Mouse (Mus musculus): ENCODE data around the gene Nfix. TPM values are rescaled to one million over a fixed set of nuclear protein-coding genes. Genes with fewer than 3 reads are reported as not detected.

Nfix gene
- polyA plus RNA-seq, 1 experiment from 2014 or later, result 48.0 TPM

- Histone ChIP-seq H3K4me2 (replicated peaks) (peak overlapping the region; percentile 60), H3K9ac (peak overlapping the region; percentile 63; the same call in 1 of the 2 replicates), H3K27ac (no peak overlapping the region), H3K27me3 (peaks cover 96% of the 10 kb centered on the region), H3K4me3 (0 out of 2 replicates have a peak overlapping the region, but pooled peaks have one; percentile 2), H3K36me3 (peaks cover 4% of the 10 kb centered on the region; the same call in 1 of the 2 replicates), H3K4me1 (peaks cover 100% of the 10 kb centered on the region), H3K9me3 (no peaks in the 10 kb centered on the region)
- no peak for ATAC-seq (ENCODE audit: low FRiP score, low read depth)
- WGBS, result 23% methylated on average over 11 of the region's 11 CpGs
These were observed 16.8 kb downstream of the Nfix start for GRCm38 (mm10) chr8:84783198-84783918.

DNA sequence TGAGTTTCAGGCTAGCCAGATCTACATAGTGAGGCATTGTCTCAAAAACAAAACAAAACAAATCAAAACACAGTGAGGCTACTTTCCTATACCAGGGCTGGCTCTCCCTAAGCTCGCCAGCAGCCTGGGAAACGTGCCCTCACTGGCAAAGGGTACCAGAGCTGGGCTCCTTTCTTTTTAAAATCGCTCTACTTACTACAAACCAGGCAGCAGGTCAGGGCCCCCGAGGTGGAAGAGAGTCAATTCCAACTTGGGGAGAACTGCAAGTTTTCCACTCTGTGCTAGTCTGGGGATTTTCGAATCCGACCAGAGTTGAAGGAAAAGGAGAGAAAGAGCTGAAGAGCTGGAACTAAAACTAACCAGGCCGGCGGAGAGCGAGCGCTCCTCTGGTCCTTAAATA, 17.5 kb downstream of the Nfix start:
- Histone ChIP-seq H3K27me3 (peaks cover 96% of the 10 kb centered on the region), H3K9me3 (no peaks in the 10 kb centered on the region), H3K4me2 (replicated peaks) (peak overlapping the region; percentile 60; the same call in 1 of the 2 replicates), H3K36me3 (peaks cover under 1% of the 10 kb centered on the region; the same call in 1 of the 2 replicates), H3K4me3 (no peak overlapping the region), H3K4me1 (peaks cover 100% of the 10 kb centered on the region), H3K9ac (no peak overlapping the region), H3K27ac (peak overlapping the region; percentile 29; the same call in 1 of the 2 replicates)
- 36% methylated on average over 10 of the region's 10 CpGs for WGBS
- no peak for ATAC-seq (ENCODE audit: low FRiP score, low read depth)

DNA sequence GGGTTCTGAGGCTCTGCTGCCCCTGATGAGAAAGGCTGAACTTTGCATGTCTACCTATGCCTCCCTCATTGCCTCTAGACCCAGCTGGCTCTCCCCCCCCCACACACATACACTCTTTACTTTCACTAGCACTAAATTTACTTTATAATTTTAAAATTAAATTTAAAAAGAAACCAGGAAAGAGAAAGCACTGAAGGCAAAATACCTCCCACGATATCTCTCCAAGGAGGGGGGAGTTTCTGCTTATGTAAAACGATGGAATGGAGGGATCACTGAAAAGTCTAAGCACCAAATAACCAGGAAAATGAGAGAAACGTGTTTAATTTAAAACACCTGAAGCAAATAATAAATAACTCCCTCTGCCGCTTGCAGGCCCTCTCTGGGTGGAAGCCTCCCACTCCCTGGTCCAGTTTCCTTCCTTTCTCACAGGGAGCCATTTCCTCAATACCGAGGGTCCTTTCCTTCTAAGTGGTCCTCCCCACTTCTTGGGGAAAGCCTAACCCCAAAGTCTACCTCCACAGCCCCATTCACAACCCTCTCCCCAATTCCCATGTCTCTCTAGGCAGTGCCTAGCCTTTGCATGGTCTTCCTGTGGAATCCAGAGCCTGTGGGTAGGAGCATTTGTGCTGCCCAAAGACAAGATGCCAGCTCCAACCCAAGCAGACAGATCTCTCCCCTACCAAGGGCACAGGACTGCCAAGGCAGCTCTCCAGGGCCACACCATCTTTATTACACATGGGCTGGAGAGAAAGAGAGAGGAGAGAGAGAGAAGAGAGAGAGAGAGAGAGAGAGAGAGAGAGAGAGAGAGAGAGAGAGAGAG, 18.2 kb downstream of the Nfix start:
- 18% methylated on average over 5 of the region's 5 CpGs for WGBS
- no peak overlapping the region for H3K4me3 ChIP-seq
- H3K36me3 ChIP-seq, result no peaks in the 10 kb centered on the region
- peaks cover 96% of the 10 kb centered on the region for H3K27me3 ChIP-seq
- peak overlapping the region; percentile 53 for H3K9ac ChIP-seq
- peaks cover 99% of the 10 kb centered on the region for H3K4me1 ChIP-seq
- no peaks in the 10 kb centered on the region for H3K9me3 ChIP-seq
- peak overlapping the region; percentile 70; the same call in 1 of the 2 replicates for H3K27ac ChIP-seq
- no peak for ATAC-seq (ENCODE audit: low FRiP score, low read depth)
- peak overlapping the region; percentile 38 for H3K4me2 ChIP-seq (replicated peaks)

DNA sequence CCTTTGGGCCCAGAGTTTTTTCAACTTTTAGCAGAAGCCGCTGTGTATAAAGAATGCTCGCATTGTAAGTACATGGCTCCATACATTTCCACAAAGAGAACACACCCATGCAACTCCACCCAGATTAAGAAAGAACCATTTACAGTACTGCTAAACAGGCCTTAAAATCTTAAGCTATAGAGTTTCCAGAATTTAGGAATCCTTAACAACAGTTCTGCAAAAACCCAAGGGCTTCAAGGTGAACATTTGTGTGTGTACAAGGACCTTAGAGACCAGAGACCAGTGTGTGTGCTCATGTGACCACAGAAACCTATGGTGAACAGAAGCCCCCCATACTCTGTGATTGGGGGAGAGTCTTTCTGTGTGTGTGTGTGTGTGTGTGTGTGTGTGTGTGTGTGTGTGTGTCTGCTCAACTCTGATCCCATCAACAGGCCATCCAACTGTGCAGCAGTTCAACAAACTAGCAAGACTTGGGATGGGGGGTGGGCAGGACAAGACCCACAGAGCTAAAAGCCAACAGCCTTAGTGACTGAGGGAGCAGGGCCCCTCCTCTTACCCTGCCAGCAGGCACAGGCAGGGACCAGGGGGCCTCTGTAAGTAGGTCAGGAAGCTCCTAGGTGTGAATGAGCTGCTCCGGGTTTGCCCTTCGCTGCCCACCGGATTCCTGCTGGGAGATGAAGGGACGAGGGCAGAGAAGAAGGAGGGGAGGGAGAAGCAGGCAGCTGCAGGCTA, 19.0 kb downstream of the Nfix start:
- 18% methylated on average over 6 of the region's 6 CpGs for WGBS
- H3K27me3 ChIP-seq, result peaks cover 96% of the 10 kb centered on the region
- H3K9ac ChIP-seq, result peak overlapping the region; percentile 53
- peak overlapping the region; percentile 38 for H3K4me2 ChIP-seq (replicated peaks)
- peaks cover 99% of the 10 kb centered on the region for H3K4me1 ChIP-seq
- no peaks in the 10 kb centered on the region for H3K36me3 ChIP-seq
- no peaks in the 10 kb centered on the region for H3K9me3 ChIP-seq
- no peak overlapping the region for H3K4me3 ChIP-seq
- peak overlapping the region; percentile 70; the same call in 1 of the 2 replicates for H3K27ac ChIP-seq
- ATAC-seq (ENCODE audit: low FRiP score, low read depth), result no peak

GRCm38 (mm10) chr8:84780225-84780555, 20.0 kb downstream of the Nfix start:
- Histone ChIP-seq H3K9me3 (no peaks in the 10 kb centered on the region), H3K4me3 (peak overlapping the region; percentile 25), H3K9ac (peak overlapping the region; percentile 43; the same call in 1 of the 2 replicates), H3K36me3 (no peaks in the 10 kb centered on the region), H3K27ac (peak overlapping the region; percentile 28; the same call in 1 of the 2 replicates), H3K27me3 (peaks cover 92% of the 10 kb centered on the region), H3K4me1 (peaks cover 99% of the 10 kb centered on the region), H3K4me2 (replicated peaks) (peak overlapping the region; percentile 51)
- WGBS, result 10% methylated on average over 13 of the region's 13 CpGs
- ATAC-seq (ENCODE audit: low FRiP score, low read depth), result no peak

DNA sequence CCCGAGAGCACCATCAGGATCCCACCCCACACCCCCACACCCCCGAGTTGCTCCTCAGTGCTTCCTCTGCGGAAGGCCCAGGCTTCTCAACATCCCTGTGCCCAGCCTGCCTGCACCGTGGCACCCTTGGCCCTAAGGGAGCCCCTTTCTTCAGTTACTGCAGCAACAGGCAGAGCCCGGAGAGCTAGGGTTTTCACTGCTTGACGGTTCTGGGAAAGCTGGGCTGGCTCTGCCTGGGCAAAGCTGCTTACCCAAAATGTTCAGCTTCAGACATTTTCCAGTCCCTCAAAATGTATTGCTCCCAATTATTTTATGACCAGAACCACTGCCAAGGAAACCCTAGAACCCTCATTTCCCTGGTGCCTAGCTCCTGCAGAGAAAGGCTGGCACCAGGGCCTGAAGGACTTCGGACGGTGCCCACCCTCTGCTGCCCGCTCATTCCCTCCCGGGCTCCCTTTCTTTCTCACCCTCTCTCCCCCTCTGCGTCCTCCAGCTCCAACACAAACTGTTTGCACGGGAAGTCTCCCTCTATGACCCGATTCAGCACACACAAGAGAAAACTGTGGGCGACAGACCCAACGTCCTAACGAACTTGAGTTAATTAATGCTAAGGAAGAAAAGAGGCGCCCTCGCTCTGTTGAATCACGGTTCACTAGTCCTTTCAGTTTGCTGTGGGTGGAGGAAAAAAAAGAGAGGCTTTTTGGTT, 20.5 kb downstream of the Nfix start:
- Histone ChIP-seq H3K4me2 (replicated peaks) (peak overlapping the region; percentile 51), H3K27ac (peak overlapping the region; percentile 28; the same call in 1 of the 2 replicates), H3K4me3 (peak overlapping the region; percentile 25), H3K4me1 (peaks cover 99% of the 10 kb centered on the region), H3K9ac (peak overlapping the region; percentile 43), H3K9me3 (no peaks in the 10 kb centered on the region), H3K36me3 (no peaks in the 10 kb centered on the region), H3K27me3 (peaks cover 87% of the 10 kb centered on the region)
- ATAC-seq (ENCODE audit: low FRiP score, low read depth), result no peak
- WGBS, result 16% methylated on average over 19 of the region's 19 CpGs

DNA sequence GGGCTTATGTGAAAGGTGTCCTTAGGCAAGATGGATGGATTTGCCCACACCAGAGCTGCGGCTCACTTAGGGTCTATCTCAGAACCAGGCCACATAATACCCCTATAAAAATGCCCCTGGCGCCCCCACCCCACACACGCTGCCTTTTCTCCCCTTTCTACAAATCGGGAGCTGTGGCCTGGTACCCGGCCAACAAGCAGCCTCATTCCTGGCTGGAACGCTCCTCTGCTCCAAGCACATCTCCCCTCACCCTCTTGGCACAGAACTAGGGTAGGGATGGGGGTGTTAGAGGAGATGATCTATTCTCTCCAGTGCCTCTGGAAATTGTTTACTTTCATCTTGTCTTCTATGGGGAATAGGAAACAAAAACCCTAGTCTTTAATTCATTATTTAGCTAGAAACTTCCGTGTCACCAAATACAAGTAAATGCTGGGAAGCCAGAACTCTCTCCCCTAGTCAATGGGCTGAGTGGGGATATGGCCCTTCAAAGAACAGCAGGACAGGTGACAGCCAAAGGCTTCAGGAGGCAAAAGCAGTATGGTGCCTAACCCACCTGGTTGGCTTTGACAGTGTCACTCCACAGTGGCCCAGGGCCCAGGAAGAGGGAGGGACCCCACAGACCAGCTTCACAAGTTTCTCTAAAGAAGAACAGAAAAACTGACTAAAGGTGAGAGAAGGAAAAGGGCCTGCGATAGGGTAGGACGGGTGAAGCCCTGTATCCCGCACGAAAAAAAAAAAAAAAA, 21.3 kb downstream of the Nfix start:
- Histone ChIP-seq H3K9ac (no peak overlapping the region; the same call in 1 of the 2 replicates), H3K4me3 (no peak overlapping the region), H3K27ac (no peak overlapping the region), H3K4me1 (peaks cover 94% of the 10 kb centered on the region), H3K9me3 (no peaks in the 10 kb centered on the region), H3K27me3 (peaks cover 79% of the 10 kb centered on the region), H3K4me2 (replicated peaks) (peak overlapping the region; percentile 51), H3K36me3 (no peaks in the 10 kb centered on the region)
- 17% methylated on average over 11 of the region's 11 CpGs for WGBS
- ATAC-seq (ENCODE audit: low FRiP score, low read depth), result no peak

DNA sequence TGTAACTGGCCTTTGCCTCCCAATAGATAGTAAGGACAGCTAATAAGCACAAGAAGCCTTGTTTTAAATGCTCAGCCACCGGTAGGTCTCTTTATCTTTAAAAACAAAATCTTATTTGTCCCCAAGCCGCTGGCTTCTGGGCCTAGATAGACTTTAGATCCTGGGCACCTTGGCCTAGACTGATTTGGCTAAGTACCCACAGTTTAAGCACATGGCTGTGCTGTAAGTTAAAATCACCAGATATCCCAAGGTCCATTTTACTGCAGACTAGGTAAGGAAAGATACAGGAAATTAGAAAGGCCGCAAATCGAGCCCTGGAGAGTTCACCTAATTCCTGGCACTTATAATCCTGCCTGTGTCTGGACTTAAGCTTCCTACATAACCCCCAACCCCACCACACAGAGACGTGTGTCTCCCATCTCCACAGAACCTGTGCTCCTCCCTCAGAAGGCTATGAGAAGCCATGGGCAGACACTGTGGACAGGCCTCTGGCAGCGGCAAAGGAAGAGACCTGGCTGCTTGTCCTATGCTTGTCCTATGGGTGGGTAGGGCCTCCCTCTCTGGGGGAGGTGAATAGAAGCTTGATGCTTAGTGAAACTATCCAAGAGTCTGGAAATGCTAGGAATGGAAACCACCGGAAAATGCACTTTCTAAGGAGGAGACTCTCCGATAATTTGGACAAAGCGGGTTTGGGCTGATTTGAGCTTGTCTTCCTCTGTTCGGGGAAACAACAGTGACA, 22.1 kb downstream of the Nfix start:
- Histone ChIP-seq H3K4me2 (replicated peaks) (peak overlapping the region; percentile 51), H3K27me3 (peaks cover 71% of the 10 kb centered on the region), H3K27ac (no peak overlapping the region), H3K4me3 (0 out of 2 replicates have a peak overlapping the region, but pooled peaks have one; percentile 2), H3K9me3 (no peaks in the 10 kb centered on the region), H3K9ac (no peak overlapping the region), H3K4me1 (peaks cover 91% of the 10 kb centered on the region), H3K36me3 (no peaks in the 10 kb centered on the region)
- ATAC-seq (ENCODE audit: low FRiP score, low read depth), result no peak
- 34% methylated on average over 10 of the region's 10 CpGs for WGBS

- no peaks in the 10 kb centered on the region for H3K9me3 ChIP-seq
- no peak overlapping the region for H3K27ac ChIP-seq
- H3K9ac ChIP-seq, result no peak overlapping the region
- H3K4me3 ChIP-seq, result no peak overlapping the region
- H3K4me1 ChIP-seq, result peaks cover 91% of the 10 kb centered on the region
- peaks cover 4% of the 10 kb centered on the region for H3K36me3 ChIP-seq
- no peak for ATAC-seq (ENCODE audit: low FRiP score, low read depth)
- peaks cover 65% of the 10 kb centered on the region for H3K27me3 ChIP-seq
- H3K4me2 ChIP-seq (replicated peaks), result no peak overlapping the region
- WGBS, result 40% methylated on average over 1 of the region's 1 CpGs
These were observed 23.6 kb downstream of the Nfix start for GRCm38 (mm10) chr8:84776569-84776968.

DNA sequence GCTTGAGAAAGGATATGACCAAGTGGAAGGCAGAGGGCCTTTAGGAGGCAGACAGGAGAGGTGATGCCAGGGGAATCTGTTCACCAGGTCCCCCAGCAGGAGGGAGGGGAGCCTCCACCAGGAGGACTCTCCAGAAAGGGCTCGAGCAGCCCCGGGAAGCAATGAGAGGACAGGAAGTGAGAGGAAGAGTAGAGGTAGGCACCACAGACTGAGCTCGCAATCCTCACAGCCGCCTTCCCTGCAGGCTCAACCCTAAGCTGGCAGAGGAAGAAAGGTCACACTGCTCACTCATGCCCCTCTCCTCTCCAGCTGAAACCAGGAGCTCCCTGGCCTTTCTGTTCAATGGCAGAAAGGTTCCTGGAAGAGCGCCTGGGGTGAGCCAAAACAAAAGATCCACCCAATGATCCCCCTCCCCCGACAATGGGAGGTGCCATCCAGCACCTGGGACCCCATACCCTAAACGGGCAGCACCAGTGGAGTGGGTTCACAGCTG, 24.5 kb downstream of the Nfix start:
- H3K4me2 ChIP-seq (replicated peaks), result peak overlapping the region; percentile 68
- peak overlapping the region; percentile 85 for H3K27ac ChIP-seq

More for the DNA sequence above, 24.5 kb downstream of the Nfix start:
- 16% methylated on average over 7 of the region's 7 CpGs for WGBS
- H3K9me3 ChIP-seq, result no peaks in the 10 kb centered on the region
- peak overlapping the region; percentile 43; the same call in 1 of the 2 replicates for H3K4me3 ChIP-seq
- H3K9ac ChIP-seq, result peak overlapping the region; percentile 61
- peaks cover 65% of the 10 kb centered on the region for H3K27me3 ChIP-seq
- H3K36me3 ChIP-seq, result peaks cover 12% of the 10 kb centered on the region
- H3K4me1 ChIP-seq, result peaks cover 91% of the 10 kb centered on the region
- no peak for ATAC-seq (ENCODE audit: low FRiP score, low read depth)
